9 mouse cellular contexts compared by ENCODE assay signal in the genomic region with DNA sequence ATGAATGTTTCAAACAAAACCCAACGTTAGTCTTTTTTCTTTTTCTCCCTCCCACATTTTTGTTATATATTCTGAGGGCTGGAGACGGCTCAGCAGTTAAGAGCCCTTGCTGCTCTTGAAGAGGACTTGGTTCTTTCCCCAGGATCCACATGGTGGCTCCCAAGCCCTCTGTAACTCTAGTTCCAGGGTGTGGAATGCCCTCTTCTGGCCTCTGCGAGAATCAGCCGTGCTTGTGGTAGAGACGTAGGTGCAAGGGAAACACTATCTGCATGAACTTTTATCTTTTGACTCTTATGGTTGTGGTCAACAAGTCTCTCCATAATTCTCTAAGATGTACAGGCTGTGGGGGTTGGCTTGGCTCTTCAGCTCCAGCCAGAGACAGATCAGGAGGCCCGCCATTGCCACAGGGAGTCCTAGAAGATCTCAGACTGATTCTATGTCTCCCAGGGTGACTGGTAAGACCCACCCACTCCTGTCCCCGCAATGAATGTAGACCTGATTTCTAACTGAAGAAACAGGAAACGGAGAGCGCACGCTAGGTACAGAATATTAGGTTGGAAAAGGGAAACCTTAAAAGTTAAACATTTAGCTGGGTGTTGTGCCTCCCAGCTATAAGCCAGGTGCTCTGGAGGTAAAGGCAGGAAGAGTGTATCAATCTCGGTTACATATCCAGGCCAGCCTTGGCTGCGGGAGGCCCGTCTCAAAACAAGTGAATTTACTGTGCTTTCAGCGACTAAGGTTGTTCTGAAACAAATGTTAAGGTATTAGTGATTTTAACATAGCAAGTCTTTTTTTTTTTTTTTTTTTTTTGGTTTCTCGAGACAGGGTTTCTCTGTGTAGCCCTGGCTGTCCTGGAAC. TPM values are rescaled to one million over a fixed set of nuclear protein-coding genes. Genes with fewer than 3 reads are reported as not detected.
A peak's percentile ranks its signal among the peaks of the same experiment; 100 is the strongest.
DNase-seq lines count a peak whose midpoint lies in the region; ATAC-seq and TF ChIP-seq lines count a peak whose summit lies in the region.
"Had no signal": no experiment of that assay in that cellular context is flagged by ENCODE, and none has a peak within 500 bp of the region (broad histone marks: within the 10 kb centered on the region; RNA-seq: fewer than 3 reads in every experiment).

No protein-coding gene starts in this region.

- no peaks in the 10 kb centered on the region for H3K9me3 ChIP-seq in hindbrain, postnatal 0 days (ENCODE audit: low read length)
- H3K9me3 ChIP-seq in hindbrain, embryonic 10.5 days: no peaks in the 10 kb centered on the region
- H3K9me3 ChIP-seq in E14TG2a.4 (ENCODE audit: low read length): no peaks in the 10 kb centered on the region
- no peaks in the 10 kb centered on the region for H3K9me3 ChIP-seq in heart, embryonic 15.5 days (replicated peaks)
- H3K9me3 ChIP-seq: embryonic facial prominence, embryonic 13.5 days had no signal

- TF ChIP-seq CTCF in hindbrain, postnatal 0 days (IDR thresholded peaks at IDR 0.05; ENCODE audit: low read depth): peak; percentile 70
- TF ChIP-seq CTCF in E14TG2a.4 (conservative IDR thresholded peaks at IDR 0.05; ENCODE audit: low read length): peak; percentile 35
- peak; percentile 75 for TF ChIP-seq CTCF in bone marrow, adult 2 months (IDR thresholded peaks at IDR 0.05; ENCODE audit: control insufficient read depth, insufficient read depth, low read length)

- H3K4me2 ChIP-seq in hindbrain, postnatal 0 days (ENCODE audit: low read depth, low read length): no peak overlapping the region
- H3K4me2 ChIP-seq in heart, embryonic 15.5 days: peak overlapping the region; percentile 32; the same call in 1 of the 2 replicates
- H3K4me2 ChIP-seq: embryonic facial prominence, embryonic 13.5 days had no signal

- TF ChIP-seq POLR2A in bone marrow, adult 2 months (IDR thresholded peaks at IDR 0.05; ENCODE audit: borderline replicate concordance, control insufficient read depth, low read depth, low read length): no peak

- H3K9ac ChIP-seq in hindbrain, postnatal 0 days (replicated peaks; ENCODE audit: low read length): no peak overlapping the region
- no peak overlapping the region for H3K9ac ChIP-seq in heart, embryonic 15.5 days
- H3K9ac ChIP-seq: embryonic facial prominence, embryonic 13.5 days had no signal

- WGBS in hindbrain, postnatal 0 days: 58% methylated on average over 14 of the region's 15 CpGs
- WGBS in hindbrain, embryonic 10.5 days: 60% methylated on average over 15 of the region's 15 CpGs
- 23% methylated on average over 15 of the region's 15 CpGs for WGBS in bone marrow, adult 2 months
- 48% methylated on average over 15 of the region's 15 CpGs for WGBS in heart, embryonic 15.5 days

- DNase-seq in hindbrain, postnatal 0 days (ENCODE audit: low spot score): peak; percentile 62
- no peak for DNase-seq in hindbrain, embryonic 10.5 days (ENCODE audit: low spot score)
- DNase-seq in liver: peak; percentile 75
- peak; percentile 49 for DNase-seq in ovary, postnatal 14 days (ENCODE audit: low spot score)
- DNase-seq in yolk sac, embryonic 10.5 days (ENCODE audit: low spot score): peak; percentile 72

- peaks cover 4% of the 10 kb centered on the region for H3K36me3 ChIP-seq in hindbrain, postnatal 0 days (ENCODE audit: insufficient read depth, low read length)
- H3K36me3 ChIP-seq in hindbrain, embryonic 10.5 days: peaks cover 10% of the 10 kb centered on the region
- peaks cover 10% of the 10 kb centered on the region for H3K36me3 ChIP-seq in E14TG2a.4 (ENCODE audit: insufficient read depth, low read length)
- H3K36me3 ChIP-seq in heart, embryonic 15.5 days: peaks cover 5% of the 10 kb centered on the region; the same call in 1 of the 2 replicates

- H3K27me3 ChIP-seq in hindbrain, postnatal 0 days (ENCODE audit: insufficient read depth, low read length): no peaks in the 10 kb centered on the region
- no peaks in the 10 kb centered on the region for H3K27me3 ChIP-seq in hindbrain, embryonic 10.5 days (ENCODE audit: insufficient read depth, poor library complexity, severe bottlenecking)
- H3K27me3 ChIP-seq in E14TG2a.4 (ENCODE audit: insufficient read depth, low read length): no peaks in the 10 kb centered on the region
- no peaks in the 10 kb centered on the region for H3K27me3 ChIP-seq in heart, embryonic 15.5 days
- H3K27me3 ChIP-seq: embryonic facial prominence, embryonic 13.5 days had no signal

- no peak overlapping the region for H3K27ac ChIP-seq in hindbrain, postnatal 0 days
- H3K27ac ChIP-seq in hindbrain, embryonic 10.5 days: no peak overlapping the region
- peak overlapping the region; percentile 40 for H3K27ac ChIP-seq in bone marrow, adult 2 months (ENCODE audit: control insufficient read depth, insufficient read depth, low read depth, low read length, poor library complexity)
- no peak overlapping the region for H3K27ac ChIP-seq in heart, embryonic 15.5 days
- H3K27ac ChIP-seq: embryonic facial prominence, embryonic 13.5 days had no signal

- no peak overlapping the region for H3K4me3 ChIP-seq in hindbrain, postnatal 0 days (ENCODE audit: low read length)
- H3K4me3 ChIP-seq in hindbrain, embryonic 10.5 days: no peak overlapping the region
- no peak overlapping the region for H3K4me3 ChIP-seq in E14TG2a.4 (replicated peaks; ENCODE audit: low read length)
- no peak overlapping the region for H3K4me3 ChIP-seq in bone marrow, adult 2 months (replicated peaks; ENCODE audit: control insufficient read depth, low read depth, low read length)
- H3K4me3 ChIP-seq in heart, embryonic 15.5 days: no peak overlapping the region
- H3K4me3 ChIP-seq: embryonic facial prominence, embryonic 13.5 days had no signal

- no peaks in the 10 kb centered on the region for H3K4me1 ChIP-seq in hindbrain, postnatal 0 days (ENCODE audit: insufficient read depth, low read length)
- 0 out of 2 replicates have a peak, but pooled peaks cover 2% of the 10 kb centered on the region for H3K4me1 ChIP-seq in hindbrain, embryonic 10.5 days (replicated peaks)
- peaks cover 27% of the 10 kb centered on the region for H3K4me1 ChIP-seq in E14TG2a.4 (replicated peaks; ENCODE audit: low read depth, low read length)
- H3K4me1 ChIP-seq in bone marrow, adult 2 months (ENCODE audit: control insufficient read depth, insufficient read depth, low read length): no peaks in the 10 kb centered on the region; the same call in 1 of the 2 replicates
- H3K4me1 ChIP-seq in heart, embryonic 15.5 days (replicated peaks): no peaks in the 10 kb centered on the region
- H3K4me1 ChIP-seq: embryonic facial prominence, embryonic 13.5 days had no signal

- no peak; the same call in 1 of the 2 replicates for ATAC-seq in hindbrain, postnatal 0 days
- no peak; the same call in 1 of the 2 replicates for ATAC-seq in heart, embryonic 15.5 days (replicated peaks; ENCODE audit: insufficient number of reproducible peaks, insufficient read depth, low FRiP score, low read depth)

RNA-seq across cellular contexts. Expression of a gene that starts 14.7 kb away (rescaled TPM):
- total RNA-seq in hindbrain, postnatal 0 days (2014; rRNA removed): 23.9 and 27.0 TPM in 2 replicates
- polyA plus RNA-seq in hindbrain, postnatal 0 days (2015; fragmentation: Nextera tagmentation; extraction: Ambion mirVana): 23.8 and 24.9 TPM in 2 replicates
- polyA plus RNA-seq in hindbrain, embryonic 10.5 days (2016; fragmentation: Nextera tagmentation; extraction: Ambion mirVana): 22.0 and 22.2 TPM in 2 replicates
- polyA plus RNA-seq in bone marrow, adult 2 months (2011; ENCODE audit: insufficient read depth, insufficient read length, low replicate concordance, missing spikeins): 4.3 and 8.3 TPM in 2 replicates
- polyA plus RNA-seq in heart, embryonic 15.5 days (2015; fragmentation: Nextera tagmentation; extraction: Ambion mirVana): 7.1 and 8.9 TPM in 2 replicates

RNA-seq across cellular contexts. Expression of a gene that starts 20.9 kb away (rescaled TPM):
- 28.9 and 47.8 TPM in 2 replicates for total RNA-seq in hindbrain, postnatal 0 days (2014; rRNA removed)
- polyA plus RNA-seq in hindbrain, postnatal 0 days (2015; fragmentation: Nextera tagmentation; extraction: Ambion mirVana): 24.6 and 26.7 TPM in 2 replicates
- polyA plus RNA-seq in hindbrain, embryonic 10.5 days (2016; fragmentation: Nextera tagmentation; extraction: Ambion mirVana): 63.4 and 67.5 TPM in 2 replicates
- 19.1 and 55.7 TPM in 2 replicates for polyA plus RNA-seq in bone marrow, adult 2 months (2011; ENCODE audit: insufficient read depth, insufficient read length, low replicate concordance, missing spikeins)
- polyA plus RNA-seq in heart, embryonic 15.5 days (2015; fragmentation: Nextera tagmentation; extraction: Ambion mirVana): 39.0 and 46.7 TPM in 2 replicates
